Mouse (Mus musculus) spleen, adult 2 months (tissue): ENCODE measurements around the gene Zc3h12d.

Experiments used
- CTCF ChIP-seq: fragments of 200-500 bp; IDR thresholded peaks from 2 replicates; pipeline ENCODE4 v1.5.1; 2011; ENCODE audit warnings: mild to moderate bottlenecking, inconsistent platforms; ENCODE audit not compliant: insufficient read depth, insufficient read length, insufficient replicate concordance; ENCODE audit errors: extremely low read depth
- POLR2A ChIP-seq: fragments of 200-500 bp; IDR thresholded peaks from 2 replicates; pipeline ENCODE4 v1.6.1; 2011; ENCODE audit warnings: low read depth, low read length, inconsistent platforms

- no peak for TF ChIP-seq CTCF
- no peak for TF ChIP-seq POLR2A
Observed at GRCm38 (mm10) chr10:7844161-7844560, 11.9 kb downstream of the Zc3h12d start.
